Mouse (Mus musculus) yolk sac, embryonic 10.5 days (tissue): ENCODE data around the gene Dynlt3.
"Not testable (repeated sequence)": the region's sequence is repeated elsewhere in the genome, so short reads cannot be mapped to it uniquely, and the experiment has no call there.

Experiments used
- DNase-seq: peaks from one replicate; pipeline ENCODE4 v3.0.0-alpha.2; 2017; ENCODE audit warnings: low spot score

The Dynlt3 gene

GRCm38 (mm10) chrX:9662391-9663111, at the start of gene Dynlt3:
Gene Dynlt3, minus strand, starts transcription at chrX:9663003.
- DNase-seq: peak; percentile 84

GRCm38 (mm10) chrX:9699815-9700214, 37.0 kb upstream of the Dynlt3 start:
- DNase-seq: no peak

DNA sequence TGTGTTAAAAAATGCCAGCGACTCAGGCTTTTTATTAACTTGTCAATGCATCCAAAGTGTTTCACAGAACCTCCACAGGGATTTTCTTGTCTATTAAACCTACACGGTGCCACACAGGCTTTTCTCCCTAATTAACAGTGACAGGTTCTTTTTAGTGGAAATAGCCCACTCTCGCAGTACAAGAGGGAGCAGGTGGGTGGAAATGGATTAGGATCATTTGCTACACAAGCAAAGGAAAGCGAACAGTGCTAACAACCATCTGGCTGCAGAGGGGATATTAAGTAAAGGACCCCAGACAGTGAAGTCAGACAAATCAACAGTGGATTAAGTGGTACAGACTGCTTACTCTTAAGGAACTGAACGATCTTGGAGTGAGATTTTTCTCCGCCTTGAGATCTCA, 33.2 kb upstream of the Dynlt3 start:
- no peak for DNase-seq

DNA sequence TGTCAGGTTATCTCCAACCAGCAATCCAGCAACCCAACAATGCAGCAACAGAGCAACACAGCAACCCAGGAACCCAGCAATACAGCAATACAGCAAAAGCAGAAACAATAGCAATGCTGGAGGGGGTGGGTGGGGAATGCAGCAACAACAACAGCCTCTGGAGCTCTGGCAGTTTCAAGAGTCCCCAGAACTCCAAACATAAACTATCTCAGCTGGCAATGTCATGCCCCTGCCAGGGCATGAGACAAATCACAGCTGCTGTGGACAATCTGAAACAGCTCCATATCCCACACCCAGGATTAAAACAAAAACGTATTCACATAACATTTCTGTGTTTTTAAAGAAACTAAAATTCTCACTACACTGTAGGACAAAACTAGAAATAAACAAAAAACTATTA, 9.2 kb upstream of the Dynlt3 start:
- no peak for DNase-seq

- no peak for DNase-seq
Observed at GRCm38 (mm10) chrX:9671418-9671817, 8.6 kb upstream of the Dynlt3 start.

DNA sequence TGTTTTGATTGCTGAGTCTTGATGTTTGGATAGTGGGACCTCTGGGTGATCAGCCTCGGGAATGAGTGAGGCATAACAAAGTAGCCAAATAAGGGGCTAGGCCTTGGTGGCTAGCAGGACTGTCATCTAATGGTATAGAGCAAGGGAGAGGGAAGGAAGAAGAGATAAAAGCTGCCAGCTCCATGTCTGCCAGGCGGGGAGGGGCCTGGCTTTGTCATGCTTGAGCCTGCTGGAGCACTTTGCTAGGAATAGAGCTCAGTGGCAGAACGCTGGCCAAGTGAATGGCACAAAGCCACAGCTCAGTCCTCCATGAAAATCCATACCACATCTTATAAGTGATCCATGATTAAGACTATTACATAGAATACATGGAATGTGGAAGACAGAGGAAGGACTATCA, 10.0 kb downstream of the Dynlt3 start:
- no peak for DNase-seq

- DNase-seq: not testable (repeated sequence)
Observed at GRCm38 (mm10) chrX:9640594-9640993, 22.2 kb downstream of the Dynlt3 start.

DNA sequence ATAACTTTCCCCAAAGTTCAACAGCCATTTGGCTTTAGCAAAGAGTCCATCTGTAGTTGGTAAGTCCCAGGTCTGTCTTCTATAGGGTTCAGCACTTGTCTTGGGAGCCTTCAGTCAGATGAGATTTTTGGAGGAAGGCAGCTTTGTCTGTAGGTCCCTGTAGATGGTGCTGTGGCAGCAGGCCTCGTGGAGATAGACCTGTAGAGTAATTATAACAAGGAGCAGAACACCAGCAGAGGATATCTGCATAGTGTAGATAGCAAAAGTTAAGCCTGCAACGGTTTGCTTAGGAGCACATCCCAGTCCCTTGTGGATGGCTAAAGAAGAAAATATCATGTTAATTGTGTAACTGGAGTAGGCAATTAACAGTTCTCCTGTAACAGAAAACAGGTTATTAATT, 22.7 kb downstream of the Dynlt3 start:
- not testable (repeated sequence) for DNase-seq
